Comparison of ENCODE assay signal across 9 mouse cellular contexts in the genomic region with DNA sequence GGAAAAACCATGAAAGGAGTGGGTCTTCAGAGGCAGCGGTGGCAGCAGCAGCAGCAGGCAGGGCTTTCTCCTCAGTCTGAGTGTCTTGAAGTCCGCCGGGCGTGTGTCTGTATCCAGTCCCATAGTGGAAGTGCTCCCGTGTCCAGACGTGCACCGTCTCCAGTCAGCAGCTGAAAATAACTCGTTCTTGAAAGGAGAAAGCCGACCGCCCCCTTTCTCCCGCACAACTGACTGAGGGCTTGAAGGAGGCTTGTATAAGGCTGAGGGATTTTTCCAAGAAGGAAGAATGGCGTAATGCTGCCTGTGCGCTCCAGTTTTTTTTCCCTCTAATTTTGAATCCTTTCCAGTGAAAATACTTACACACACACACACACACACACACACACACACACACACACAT. TPM values are rescaled to one million over a fixed set of nuclear protein-coding genes. Genes with fewer than 3 reads are reported as not detected.
DNase-seq lines count a peak whose midpoint lies in the region; ATAC-seq and TF ChIP-seq lines count a peak whose summit lies in the region.
"Had no signal": no experiment of that assay in that cellular context is flagged by ENCODE, and none has a peak within 500 bp of the region (broad histone marks: within the 10 kb centered on the region; RNA-seq: fewer than 3 reads in every experiment).

Gene Gdf5 (minus strand): TSS at position 244 of the 400 bp plus-strand sequence.

- 0 out of 2 replicates have a peak within 1 kb of the TSS, but pooled peaks have one; percentile 6 for H3K4me3 ChIP-seq in heart, embryonic 15.5 days
- H3K4me3 ChIP-seq in forebrain, postnatal 0 days (ENCODE audit: low read depth, low read length): no peak within 1 kb of the TSS
- no peak within 1 kb of the TSS for H3K4me3 ChIP-seq in layer of hippocampus, adult 2 months

- no peak for ATAC-seq in heart, embryonic 15.5 days (replicated peaks; ENCODE audit: insufficient number of reproducible peaks, insufficient read depth, low FRiP score, low read depth)
- ATAC-seq in forebrain, postnatal 0 days: no peak
- no peak for ATAC-seq in activated CD4-positive, CD25-positive, alpha-beta regulatory T cell, adult 4 months

- intact Hi-C loops in heart, postnatal 25 days (cut with DNase I): no loop called here

- H3K4me2 ChIP-seq in heart, embryonic 15.5 days: peak within 1 kb of the TSS; percentile 34; the same call in 1 of the 2 replicates
- peak within 1 kb of the TSS; percentile 27 for H3K4me2 ChIP-seq in forebrain, postnatal 0 days (ENCODE audit: low read depth)

- 0 out of 2 replicates have a peak within 1 kb of the TSS, but pooled peaks have one; percentile 8 for H3K9ac ChIP-seq in heart, embryonic 15.5 days
- H3K9ac ChIP-seq in forebrain, postnatal 0 days: 0 out of 2 replicates have a peak within 1 kb of the TSS, but pooled peaks have one; percentile 10

- no peak for DNase-seq in heart, postnatal 25 days (ENCODE audit: low spot score)
- peak; percentile 36 for DNase-seq in MN1 (ENCODE audit: low spot score)
- peak; percentile 21 for DNase-seq in forebrain, postnatal 0 days
- DNase-seq in lung, postnatal 25 days (ENCODE audit: low spot score): peak; percentile 24
- no peak for DNase-seq in layer of hippocampus, adult 11-12 months (ENCODE audit: low spot score)
- no peak for DNase-seq in layer of hippocampus, adult 2 months (ENCODE audit: low spot score in 2 of 2)

- H3K4me1 ChIP-seq in heart, embryonic 15.5 days (replicated peaks): peaks cover 23% of the 10 kb centered on the region
- H3K4me1 ChIP-seq in forebrain, postnatal 0 days (ENCODE audit: insufficient read depth): no peaks in the 10 kb centered on the region

- H3K27ac ChIP-seq in heart, embryonic 15.5 days: no peak within 1 kb of the TSS
- 0 out of 2 replicates have a peak within 1 kb of the TSS, but pooled peaks have one; percentile 1 for H3K27ac ChIP-seq in forebrain, postnatal 0 days (ENCODE audit: low read depth, low read length)
- H3K27ac ChIP-seq in layer of hippocampus, adult 2 months: no peak within 1 kb of the TSS

- peaks cover 7% of the 10 kb centered on the region for H3K27me3 ChIP-seq in heart, embryonic 15.5 days
- no peaks in the 10 kb centered on the region for H3K27me3 ChIP-seq in forebrain, postnatal 0 days (ENCODE audit: insufficient read depth, low read length)

- H3K36me3 ChIP-seq in heart, embryonic 15.5 days: no peaks in the 10 kb centered on the region
- no peaks in the 10 kb centered on the region for H3K36me3 ChIP-seq in forebrain, postnatal 0 days (ENCODE audit: insufficient read depth)

- 29% methylated on average over 13 of the region's 13 CpGs for WGBS in heart, embryonic 15.5 days
- WGBS in forebrain, postnatal 0 days: 17% methylated on average over 13 of the region's 13 CpGs

- H3K9me3 ChIP-seq in heart, embryonic 15.5 days (replicated peaks): no peaks in the 10 kb centered on the region
- H3K9me3 ChIP-seq in forebrain, postnatal 0 days (ENCODE audit: low read length): no peaks in the 10 kb centered on the region

- TF ChIP-seq CTCF in forebrain, postnatal 0 days (IDR thresholded peaks at IDR 0.05; ENCODE audit: low read depth): no peak
- TF ChIP-seq CTCF in layer of hippocampus, adult 2 months (conservative IDR thresholded peaks at IDR 0.05): no peak

RNA-seq across cellular contexts. Expression of gene Gdf5, which starts in this region (rescaled TPM):
- polyA plus RNA-seq in heart, embryonic 15.5 days (2015; fragmentation: Nextera tagmentation; extraction: Ambion mirVana): 0.30 and 0.61 TPM in 2 replicates
- total RNA-seq in heart, postnatal 25 days (2021): not detected
- 3.9 TPM in 2 replicates for total RNA-seq in forebrain, postnatal 0 days (2014; rRNA removed)
- 3.7 and 3.8 TPM in 2 replicates for polyA plus RNA-seq in forebrain, postnatal 0 days (2015; fragmentation: Nextera tagmentation; extraction: Ambion mirVana)
- polyA plus RNA-seq in activated CD4-positive, CD25-positive, alpha-beta regulatory T cell, adult 4 months (2017; shearing (Covaris generic)): not detected
- total RNA-seq in layer of hippocampus, adult 2 months (2021): under 1 TPM in 1 of 2 experiments, not detected in 1; 0.15 TPM
- total RNA-seq: CH12.LX had no signal

Comparison
In these comparisons a context has a peak if more than half of its experiments do, and no peak if none do; other contexts are left out.
1. DNase-seq: peak in MN1 (single experiment), forebrain, postnatal 0 days (single experiment) and lung, postnatal 25 days (single experiment); none in heart, postnatal 25 days (single experiment), layer of hippocampus, adult 11-12 months (single experiment) and layer of hippocampus, adult 2 months (0 of 2).